Mouse (Mus musculus) heart, postnatal 4 days (tissue): ENCODE data around the gene Gm42420. TPM values are rescaled to one million over a fixed set of nuclear protein-coding genes. Genes with fewer than 3 reads are reported as not detected.

Source experiments
- DNase-seq: peaks from one replicate; pipeline ENCODE4 v3.0.0; 2021
- total RNA-seq, 2 experiments: library from RNA; stranded (reverse); gene quantifications; 2 replicates each; pipeline ENCODE4 v1.2.3; 2021

Gene Gm42420
- total RNA-seq: not detected

GRCm38 (mm10) chr6:39585517-39585916, at the start of gene Gm42420:
TSS of gene Gm42420 (plus strand) at chr6:39585753.
- DNase-seq: no peak

GRCm38 (mm10) chr6:39536621-39537020, 48.9 kb upstream of the Gm42420 start:
- DNase-seq: no peak

GRCm38 (mm10) chr6:39537276-39537675, 48.3 kb upstream of the Gm42420 start:
- DNase-seq: no peak

- DNase-seq: peak; percentile 26
Observed at GRCm38 (mm10) chr6:39538227-39538626, 47.3 kb upstream of the Gm42420 start.

- DNase-seq: peak; percentile 73
Observed at GRCm38 (mm10) chr6:39539679-39540155, 45.8 kb upstream of the Gm42420 start.

- DNase-seq: no peak
Observed at GRCm38 (mm10) chr6:39540563-39540962, 45.0 kb upstream of the Gm42420 start.

- peak; percentile 93 for DNase-seq
Observed at GRCm38 (mm10) chr6:39542631-39543597, 42.6 kb upstream of the Gm42420 start.

GRCm38 (mm10) chr6:39543769-39544420, 41.7 kb upstream of the Gm42420 start:
- DNase-seq: no peak

- no peak for DNase-seq
Observed at GRCm38 (mm10) chr6:39545474-39545873, 40.1 kb upstream of the Gm42420 start.

- DNase-seq: no peak
Observed at GRCm38 (mm10) chr6:39548030-39548429, 37.5 kb upstream of the Gm42420 start.

- DNase-seq: no peak
Observed at GRCm38 (mm10) chr6:39551981-39552636, 33.4 kb upstream of the Gm42420 start.

GRCm38 (mm10) chr6:39554888-39555647, 30.5 kb upstream of the Gm42420 start:
- no peak for DNase-seq

GRCm38 (mm10) chr6:39555648-39555945, 30.0 kb upstream of the Gm42420 start:
- no peak for DNase-seq

GRCm38 (mm10) chr6:39556900-39557659, 28.5 kb upstream of the Gm42420 start:
- peak; percentile 58 for DNase-seq

GRCm38 (mm10) chr6:39557723-39558261, 27.8 kb upstream of the Gm42420 start, which contains the start of gene Dennd2a:
TSS of gene Dennd2a (minus strand) at chr6:39557867.
- DNase-seq: peak; percentile 90

- DNase-seq: no peak
Observed at GRCm38 (mm10) chr6:39559276-39559939, 26.1 kb upstream of the Gm42420 start.

GRCm38 (mm10) chr6:39562166-39563015, 23.2 kb upstream of the Gm42420 start:
- DNase-seq: peak; percentile 87

- DNase-seq: peak; percentile 43
Observed at GRCm38 (mm10) chr6:39567528-39567927, 18.0 kb upstream of the Gm42420 start.

GRCm38 (mm10) chr6:39570426-39570825, 15.1 kb upstream of the Gm42420 start:
- DNase-seq: no peak
